Mouse (Mus musculus) mammary gland, adult 2 months (tissue): ENCODE measurements around the gene Cdh23. TPM values are rescaled to one million over a fixed set of nuclear protein-coding genes. Genes with fewer than 3 reads are reported as not detected.

Experiments used
- polyA plus RNA-seq: library from polyadenylated mRNA; depleted of rRNA; stranded (reverse); fragments of >200 nt; gene quantifications from 2 replicates; pipeline ENCODE4 v1.2.3, GENCODE M21; 2012; ENCODE audit warnings: low replicate concordance; rRNA removed

Gene Cdh23
- polyA plus RNA-seq, result 2.6 and 3.9 TPM in 2 replicates

GRCm38 (mm10) chr10:60696390-60696789 lies at the start of gene Cdh23:
Gene Cdh23 (minus strand): TSS chr10:60696490.

GRCm38 (mm10) chr10:60399449-60399848 lies 296.8 kb downstream of the Cdh23 start, which contains the start of gene Gm17455:
Gene Gm17455 (plus strand): TSS chr10:60399726.

GRCm38 (mm10) chr10:60346701-60347405 lies 349.4 kb downstream of the Cdh23 start, which contains the start of gene Vsir:
Gene Vsir (plus strand): TSS chr10:60346851.

GRCm38 (mm10) chr10:60277207-60278005 lies 418.9 kb downstream of the Cdh23 start, which contains the start of gene Psap:
Gene Psap (plus strand): TSS chr10:60277627.

Other genes with a start within 250 kb of the Cdh23 start
- 18.4 and 19.8 TPM in 2 replicates for gene Slc29a3, start 56.3 kb upstream of the Cdh23 start, polyA plus RNA-seq
- gene Unc5b, start 135.1 kb upstream of the Cdh23 start, polyA plus RNA-seq, result 7.8 and 12.9 TPM in 2 replicates